ENCODE assay signal across 10 mouse cellular contexts in genomic region chr12:86905876-86906275, GRCm38 (mm10). TPM values are rescaled to one million over a fixed set of nuclear protein-coding genes. Genes with fewer than 3 reads are reported as not detected.
DNase-seq lines count a peak whose midpoint lies in the region; ATAC-seq and TF ChIP-seq lines count a peak whose summit lies in the region.
"Had no signal": no experiment of that assay in that cellular context is flagged by ENCODE, and none has a peak within 500 bp of the region (broad histone marks: within the 10 kb centered on the region; RNA-seq: fewer than 3 reads in every experiment).

No protein-coding gene starts in this region.

- peaks cover 21% of the 10 kb centered on the region for H3K4me1 ChIP-seq in heart, embryonic 10.5 days
- peaks cover 60% of the 10 kb centered on the region for H3K4me1 ChIP-seq in megakaryocyte, embryonic 14.5 days
- H3K4me1 ChIP-seq in hindbrain, embryonic 12.5 days = peaks cover 12% of the 10 kb centered on the region
- H3K4me1 ChIP-seq: liver, embryonic 15.5 days had no signal

- 56% methylated on average over 7 of the region's 7 CpGs for whole genome bisulfite sequencing in heart, embryonic 10.5 days
- 69% methylated on average over 7 of the region's 7 CpGs for WGBS in hindbrain, embryonic 12.5 days

- no peaks in the 10 kb centered on the region for H3K79me2 ChIP-seq in myocyte (ENCODE audit: control insufficient read depth, insufficient read depth)

- no peak overlapping the region for H3K4me3 ChIP-seq in heart, embryonic 10.5 days
- H3K4me3 ChIP-seq in megakaryocyte, embryonic 14.5 days (replicated peaks) = peak overlapping the region; percentile 47
- no peak overlapping the region for H3K4me3 ChIP-seq in hindbrain, embryonic 12.5 days
- no peak overlapping the region for H3K4me3 ChIP-seq in myocyte
- H3K4me3 ChIP-seq: liver, embryonic 15.5 days; stomach, embryonic 15.5 days had no signal

- H3ac ChIP-seq in myocyte (ENCODE audit: control insufficient read depth, insufficient read length) = no peak overlapping the region

- no peak for ATAC-seq in megakaryocyte, adult 5-6 weeks (ENCODE audit: poor library complexity, severe bottlenecking)
- peak; percentile 37 for ATAC-seq in hindbrain, embryonic 12.5 days (ENCODE audit: low FRiP score)

- no peak for DNase-seq in heart, embryonic 10.5 days (ENCODE audit: low spot score)
- DNase-seq in heart, postnatal 14 days = no peak
- no peak for DNase-seq in kidney, adult 11 months
- no peak for DNase-seq in left cerebral cortex, postnatal 14 days (ENCODE audit: low spot score in 2 of 2)

- H3K27me3 ChIP-seq in heart, embryonic 10.5 days (ENCODE audit: insufficient read depth, poor library complexity, severe bottlenecking) = peaks cover 8% of the 10 kb centered on the region; the same call in 1 of the 2 replicates
- H3K27me3 ChIP-seq in megakaryocyte, embryonic 14.5 days (replicated peaks) = no peaks in the 10 kb centered on the region
- peaks cover 9% of the 10 kb centered on the region for H3K27me3 ChIP-seq in hindbrain, embryonic 12.5 days
- no peaks in the 10 kb centered on the region for H3K27me3 ChIP-seq in myocyte (ENCODE audit: control insufficient read depth, insufficient read depth, insufficient read length)
- H3K27me3 ChIP-seq: liver, embryonic 15.5 days; stomach, embryonic 15.5 days had no signal

- H3K36me3 ChIP-seq in heart, embryonic 10.5 days = no peaks in the 10 kb centered on the region
- peaks cover 2% of the 10 kb centered on the region for H3K36me3 ChIP-seq in megakaryocyte, embryonic 14.5 days (replicated peaks; ENCODE audit: low read length)
- no peaks in the 10 kb centered on the region for H3K36me3 ChIP-seq in hindbrain, embryonic 12.5 days
- peaks cover 5% of the 10 kb centered on the region for H3K36me3 ChIP-seq in myocyte (ENCODE audit: control insufficient read depth, insufficient read depth)
- H3K36me3 ChIP-seq: liver, embryonic 15.5 days; stomach, embryonic 15.5 days had no signal

- no peak for TF ChIP-seq POLR2A in myocyte (IDR thresholded peaks at IDR 0.05; ENCODE audit: insufficient read length, low read depth)

- peak overlapping the region; percentile 49; the same call in 1 of the 2 replicates for H3K27ac ChIP-seq in heart, embryonic 10.5 days
- 0 out of 2 replicates have a peak overlapping the region, but pooled peaks have one; percentile 12 for H3K27ac ChIP-seq in hindbrain, embryonic 12.5 days
- H3K27ac ChIP-seq: liver, embryonic 15.5 days; stomach, embryonic 15.5 days had no signal

- intact Hi-C loops in heart, postnatal 14 days (cut with DNase I) = loop anchor here (1.0 to 5.0 kb wide), 2 partner anchors 111 to 134 kb away; no protein-coding TSS in a partner anchor
- intact Hi-C loops in left cerebral cortex, postnatal 14 days (cut with DNase I) = loop anchor here (5.0 kb wide), 1 partner anchor 109 kb away; no protein-coding TSS in a partner anchor

- no peak overlapping the region for H3K4me2 ChIP-seq in hindbrain, embryonic 12.5 days (replicated peaks)
- peak overlapping the region; percentile 52 for H3K4me2 ChIP-seq in myocyte (ENCODE audit: low read depth)
- H3K4me2 ChIP-seq: liver, embryonic 15.5 days; stomach, embryonic 15.5 days had no signal

- H3K9me3 ChIP-seq in heart, embryonic 10.5 days = no peaks in the 10 kb centered on the region
- H3K9me3 ChIP-seq in megakaryocyte, embryonic 14.5 days = no peaks in the 10 kb centered on the region
- no peaks in the 10 kb centered on the region for H3K9me3 ChIP-seq in hindbrain, embryonic 12.5 days (replicated peaks)
- H3K9me3 ChIP-seq: liver, embryonic 15.5 days; stomach, embryonic 15.5 days had no signal

- no peak overlapping the region for H3K9ac ChIP-seq in hindbrain, embryonic 12.5 days
- H3K9ac ChIP-seq: liver, embryonic 15.5 days; stomach, embryonic 15.5 days had no signal

TF ChIP-seq in myocyte, 11 proteins besides CTCF, POLR2A, EP300 and RAD21:
- TF ChIP-seq E2F4 (IDR thresholded peaks at IDR 0.05; ENCODE audit: insufficient read depth) (no peak), CEBPB (IDR thresholded peaks at IDR 0.05; ENCODE audit: insufficient read depth, poor library complexity, severe bottlenecking) (no peak), POLR2AphosphoS2 (IDR thresholded peaks at IDR 0.05; ENCODE audit: insufficient read length, low read depth) (peak; percentile 14), REST (IDR thresholded peaks at IDR 0.05; ENCODE audit: insufficient read depth, insufficient read length) (no peak), TCF12 (IDR thresholded peaks at IDR 0.05; ENCODE audit: insufficient read depth, poor library complexity, severe bottlenecking) (no peak), MAX (IDR thresholded peaks at IDR 0.05; ENCODE audit: low read depth) (no peak)
TF ChIP-seq in myocyte: peak in this region for 1.

RNA-seq across cellular contexts. Expression of gene Irf2bpl, which starts 21.3 kb away (rescaled TPM):
- 28.7 and 35.3 TPM in 2 replicates for polyA plus RNA-seq in heart, embryonic 10.5 days (2016; fragmentation: Nextera tagmentation; extraction: Ambion mirVana)
- 10 to 100 TPM; 44.7 to 51.8 TPM for total RNA-seq in heart, postnatal 14 days (2021)
- 32.7 and 46.2 TPM in 2 replicates for polyA plus RNA-seq in megakaryocyte, embryonic 14.5 days (2012; ENCODE audit: insufficient read depth, low replicate concordance)
- 3.0 and 3.6 TPM in 2 replicates for total RNA-seq in megakaryocyte, adult 5-6 weeks (2015)
- total RNA-seq in megakaryocyte, adult 5-6 weeks (2017) = 1.4 and 3.5 TPM in 2 replicates
- 75.9 and 86.3 TPM in 2 replicates for polyA plus RNA-seq in hindbrain, embryonic 12.5 days (2016; fragmentation: Nextera tagmentation; extraction: Ambion mirVana)
- polyA plus RNA-seq in myocyte (2012; fragmentation: generic; extraction: Trizol) = 59.1 TPM
- total RNA-seq in left cerebral cortex, postnatal 14 days (2021) = 10 to 100 TPM; 74.0 to 78.2 TPM

RNA-seq across cellular contexts. Expression of gene Cipc, which starts 41.0 kb away (rescaled TPM):
- polyA plus RNA-seq in heart, embryonic 10.5 days (2016; fragmentation: Nextera tagmentation; extraction: Ambion mirVana) = 26.7 and 33.8 TPM in 2 replicates
- total RNA-seq in heart, postnatal 14 days (2021) = 10 to 100 TPM; 44.2 to 45.6 TPM
- 4.8 and 6.4 TPM in 2 replicates for polyA plus RNA-seq in megakaryocyte, embryonic 14.5 days (2012; ENCODE audit: insufficient read depth, low replicate concordance)
- 12.0 and 12.9 TPM in 2 replicates for total RNA-seq in megakaryocyte, adult 5-6 weeks (2015)
- total RNA-seq in megakaryocyte, adult 5-6 weeks (2017) = 8.9 and 11.0 TPM in 2 replicates
- polyA plus RNA-seq in hindbrain, embryonic 12.5 days (2016; fragmentation: Nextera tagmentation; extraction: Ambion mirVana) = 41.1 and 46.9 TPM in 2 replicates
- 14.7 TPM for polyA plus RNA-seq in myocyte (2012; fragmentation: generic; extraction: Trizol)
- 10 to 100 TPM; 71.2 to 72.2 TPM for total RNA-seq in left cerebral cortex, postnatal 14 days (2021)
